Mouse (Mus musculus): ENCODE data around the gene Wdr95. TPM values are rescaled to one million over a fixed set of nuclear protein-coding genes. Genes with fewer than 3 reads are reported as not detected.

The Wdr95 gene
- polyA plus RNA-seq, 1 experiment, result 0.49 TPM

DNA sequence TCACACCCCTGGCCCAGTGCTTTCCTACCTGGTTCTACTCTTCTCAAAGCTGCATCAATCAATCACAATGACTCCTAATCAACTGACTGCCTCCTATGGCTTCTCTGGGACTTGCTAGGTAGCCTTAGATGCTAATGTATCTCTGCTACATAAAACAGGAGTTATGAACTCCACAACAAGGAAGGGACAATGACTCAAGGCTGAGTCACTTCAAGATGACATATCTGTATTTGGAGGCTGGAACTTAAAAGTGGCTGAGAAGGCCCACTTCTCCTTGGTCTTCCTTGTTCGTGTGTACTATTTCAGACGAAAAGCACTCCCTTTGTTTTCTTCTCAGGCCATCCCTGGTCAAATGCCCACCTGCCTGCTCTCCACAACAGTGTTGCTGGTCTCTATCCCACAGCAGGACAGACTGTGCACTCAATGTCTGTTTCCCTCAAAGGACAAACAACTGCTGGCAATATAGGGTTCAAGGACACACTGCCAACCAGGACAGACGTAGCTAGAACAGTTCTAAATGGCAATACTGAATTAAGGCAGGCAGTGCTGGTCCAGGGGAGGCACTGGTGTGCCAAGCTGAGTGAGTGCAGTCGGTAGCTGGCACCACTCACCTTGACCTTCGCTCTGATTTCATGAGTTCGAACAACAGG is 89.4 kb downstream of the Wdr95 start:
- TF ChIP-seq POLR2A (IDR thresholded peaks at IDR 0.05; ENCODE audit: low read depth, low read length) (no peak), CTCF (IDR thresholded peaks at IDR 0.05; ENCODE audit: extremely low read depth, insufficient read depth, insufficient read length, insufficient replicate concordance) (no peak)
- Histone ChIP-seq H3K36me3 (ENCODE audit: control insufficient read depth, insufficient read depth, low read length) (peaks cover 37% of the 10 kb centered on the region), H3K27ac (ENCODE audit: insufficient read depth, low read length) (no peak overlapping the region), H3K4me3 (ENCODE audit: extremely low read depth, insufficient read depth, insufficient read length) (no peak overlapping the region), H3K27me3 (ENCODE audit: control insufficient read depth, insufficient read depth, low read length) (no peaks in the 10 kb centered on the region), H3K4me1 (ENCODE audit: control insufficient read depth, insufficient read depth, insufficient read length) (no peaks in the 10 kb centered on the region)
- DNase-seq (ENCODE audit: low read depth in 1 of 2, low spot score in 2 of 2), result no peak
- 93% methylated on average over 6 of the region's 6 CpGs for WGBS

DNA sequence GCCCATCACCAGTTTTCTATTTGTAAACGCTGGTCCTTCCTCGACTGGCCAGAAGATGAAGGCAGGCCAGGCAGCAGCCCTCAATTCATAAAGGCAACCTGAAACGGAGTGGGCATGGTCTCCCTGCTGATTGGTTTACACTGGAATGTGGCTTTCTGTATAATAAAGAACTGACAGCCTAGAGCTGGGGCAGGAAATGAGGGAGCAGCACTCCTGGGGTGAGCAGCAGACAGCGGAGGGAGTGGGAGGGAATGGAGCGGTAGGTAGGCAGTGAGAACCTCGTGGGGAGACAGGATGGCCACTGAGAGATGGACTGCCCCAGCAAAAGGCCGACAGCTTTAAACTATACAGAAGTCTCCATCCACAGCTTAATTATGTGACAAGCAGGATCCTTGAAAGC is 93.7 kb downstream of the Wdr95 start:
- H3K4me3 ChIP-seq (ENCODE audit: extremely low read depth, insufficient read depth, insufficient read length), result no peak overlapping the region
- DNase-seq (ENCODE audit: low read depth in 1 of 2, low spot score in 2 of 2), result no peak
- 80% methylated on average over 7 of the region's 7 CpGs for WGBS
- no peaks in the 10 kb centered on the region for H3K4me1 ChIP-seq (ENCODE audit: control insufficient read depth, insufficient read depth, insufficient read length)
- TF ChIP-seq CTCF (IDR thresholded peaks at IDR 0.05; ENCODE audit: extremely low read depth, insufficient read depth, insufficient read length, insufficient replicate concordance) (no peak), POLR2A (IDR thresholded peaks at IDR 0.05; ENCODE audit: low read depth, low read length) (no peak)
- H3K36me3 ChIP-seq (ENCODE audit: control insufficient read depth, insufficient read depth, low read length), result peaks cover 55% of the 10 kb centered on the region
- no peak overlapping the region for H3K27ac ChIP-seq (ENCODE audit: insufficient read depth, low read length)
- H3K27me3 ChIP-seq (ENCODE audit: control insufficient read depth, insufficient read depth, low read length), result no peaks in the 10 kb centered on the region

DNA sequence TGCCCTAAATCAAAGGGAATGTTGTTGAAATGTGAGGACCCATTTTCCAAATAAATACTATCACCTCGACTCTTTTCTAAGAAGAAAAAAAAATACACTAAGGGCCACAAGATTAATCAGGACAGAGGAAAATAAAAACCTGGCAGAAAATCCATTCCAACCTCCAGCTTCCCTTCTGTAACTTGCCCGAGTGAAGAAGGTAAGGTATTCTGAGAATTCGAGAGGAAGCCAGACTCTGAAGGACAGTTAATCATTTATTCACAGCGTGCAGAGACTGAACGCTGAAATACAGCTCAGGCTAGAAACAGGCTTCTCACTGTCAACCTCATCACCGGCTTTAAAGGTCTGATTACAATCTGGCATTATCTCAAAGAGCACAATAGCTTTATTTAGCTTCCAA is 94.2 kb downstream of the Wdr95 start:
- TF ChIP-seq POLR2A (IDR thresholded peaks at IDR 0.05; ENCODE audit: low read depth, low read length), result no peak
- no peak for TF ChIP-seq CTCF (IDR thresholded peaks at IDR 0.05; ENCODE audit: extremely low read depth, insufficient read depth, insufficient read length, insufficient replicate concordance)
- WGBS, result 74% methylated on average over 6 of the region's 6 CpGs
- H3K27ac ChIP-seq (ENCODE audit: insufficient read depth, low read length), result no peak overlapping the region
- no peaks in the 10 kb centered on the region for H3K4me1 ChIP-seq (ENCODE audit: control insufficient read depth, insufficient read depth, insufficient read length)
- H3K27me3 ChIP-seq (ENCODE audit: control insufficient read depth, insufficient read depth, low read length), result no peaks in the 10 kb centered on the region
- no peak overlapping the region for H3K4me3 ChIP-seq (ENCODE audit: extremely low read depth, insufficient read depth, insufficient read length)
- no peak for DNase-seq (ENCODE audit: low read depth in 1 of 2, low spot score in 2 of 2)
- H3K36me3 ChIP-seq (ENCODE audit: control insufficient read depth, insufficient read depth, low read length), result peaks cover 58% of the 10 kb centered on the region

DNA sequence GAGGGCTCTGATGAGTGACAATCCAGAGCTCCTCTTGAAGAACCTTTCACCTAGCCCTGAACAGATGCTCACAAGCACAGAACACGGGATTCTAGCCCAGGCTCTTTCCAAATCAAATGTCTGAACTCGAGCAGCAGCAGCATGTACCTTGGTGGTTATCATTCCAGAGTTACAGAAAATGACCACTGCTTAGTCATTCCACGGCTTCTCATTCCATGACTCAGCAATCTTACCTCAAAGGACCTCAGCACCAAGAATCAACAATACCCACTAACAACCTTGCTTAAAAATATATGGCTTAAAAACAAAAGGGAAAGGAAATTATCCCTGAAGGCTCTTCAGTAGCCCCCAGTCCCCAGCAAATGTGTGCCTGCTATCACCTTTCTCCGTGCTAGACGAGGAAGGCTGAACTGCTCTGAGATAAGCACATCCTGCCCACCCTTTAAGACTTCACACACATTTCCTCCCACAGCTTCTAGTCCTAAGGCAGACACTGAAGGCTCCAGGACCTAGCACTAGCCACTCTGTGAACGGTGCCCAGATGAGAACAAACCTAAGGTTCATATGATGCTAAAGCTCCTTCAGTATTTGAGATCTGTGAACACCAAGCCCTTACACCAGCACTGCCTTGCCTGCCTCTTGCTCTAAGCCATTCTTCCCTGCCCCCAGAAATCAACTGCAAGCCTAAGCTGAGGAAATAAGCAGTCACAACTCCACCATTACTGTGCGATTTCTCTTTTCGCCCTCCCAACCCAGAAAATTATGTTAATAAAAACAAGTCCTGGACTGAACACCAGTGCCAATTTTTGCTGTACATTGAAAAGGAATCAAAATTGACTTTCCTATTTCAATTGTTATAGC is 95.6 kb downstream of the Wdr95 start:
- no peaks in the 10 kb centered on the region for H3K27me3 ChIP-seq (ENCODE audit: control insufficient read depth, insufficient read depth, low read length)
- H3K4me1 ChIP-seq (ENCODE audit: control insufficient read depth, insufficient read depth, insufficient read length), result no peaks in the 10 kb centered on the region
- TF ChIP-seq POLR2A (IDR thresholded peaks at IDR 0.05; ENCODE audit: low read depth, low read length) (no peak), CTCF (IDR thresholded peaks at IDR 0.05; ENCODE audit: extremely low read depth, insufficient read depth, insufficient read length, insufficient replicate concordance) (no peak)
- 64% methylated on average over 8 of the region's 8 CpGs for WGBS
- no peak overlapping the region for H3K4me3 ChIP-seq (ENCODE audit: extremely low read depth, insufficient read depth, insufficient read length)
- H3K27ac ChIP-seq (ENCODE audit: insufficient read depth, low read length), result no peak overlapping the region
- peaks cover 55% of the 10 kb centered on the region for H3K36me3 ChIP-seq (ENCODE audit: control insufficient read depth, insufficient read depth, low read length)
- DNase-seq (ENCODE audit: low read depth in 1 of 2, low spot score in 2 of 2), result no peak

DNA sequence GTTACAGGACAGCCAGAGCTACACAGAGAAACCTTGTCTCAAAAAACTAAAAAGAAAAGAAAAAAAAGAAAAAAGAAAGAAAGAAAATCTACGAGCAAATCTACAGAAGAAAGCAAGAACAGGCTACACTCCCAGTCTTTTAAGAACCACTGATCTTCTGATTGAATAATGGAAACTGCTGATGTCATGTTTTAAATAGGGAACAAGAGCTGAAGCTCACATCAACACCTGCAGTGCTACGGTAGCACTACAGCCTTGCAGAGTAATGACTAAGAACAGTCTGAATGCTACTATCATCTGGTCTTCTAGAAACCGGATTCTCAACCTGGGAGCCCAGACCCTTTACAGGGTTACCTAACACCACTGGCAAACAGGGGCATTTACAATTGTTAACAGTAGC is 97.1 kb downstream of the Wdr95 start:
- Histone ChIP-seq H3K27me3 (ENCODE audit: control insufficient read depth, insufficient read depth, low read length) (no peaks in the 10 kb centered on the region), H3K4me3 (ENCODE audit: extremely low read depth, insufficient read depth, insufficient read length) (no peak overlapping the region), H3K4me1 (ENCODE audit: control insufficient read depth, insufficient read depth, insufficient read length) (no peaks in the 10 kb centered on the region), H3K27ac (ENCODE audit: insufficient read depth, low read length) (no peak overlapping the region), H3K36me3 (ENCODE audit: control insufficient read depth, insufficient read depth, low read length) (peaks cover 58% of the 10 kb centered on the region)
- DNase-seq (ENCODE audit: low read depth in 1 of 2, low spot score in 2 of 2), result no peak
- 79% methylated on average over 3 of the region's 3 CpGs for WGBS
- TF ChIP-seq POLR2A (IDR thresholded peaks at IDR 0.05; ENCODE audit: low read depth, low read length) (no peak), CTCF (IDR thresholded peaks at IDR 0.05; ENCODE audit: extremely low read depth, insufficient read depth, insufficient read length, insufficient replicate concordance) (no peak)

DNA sequence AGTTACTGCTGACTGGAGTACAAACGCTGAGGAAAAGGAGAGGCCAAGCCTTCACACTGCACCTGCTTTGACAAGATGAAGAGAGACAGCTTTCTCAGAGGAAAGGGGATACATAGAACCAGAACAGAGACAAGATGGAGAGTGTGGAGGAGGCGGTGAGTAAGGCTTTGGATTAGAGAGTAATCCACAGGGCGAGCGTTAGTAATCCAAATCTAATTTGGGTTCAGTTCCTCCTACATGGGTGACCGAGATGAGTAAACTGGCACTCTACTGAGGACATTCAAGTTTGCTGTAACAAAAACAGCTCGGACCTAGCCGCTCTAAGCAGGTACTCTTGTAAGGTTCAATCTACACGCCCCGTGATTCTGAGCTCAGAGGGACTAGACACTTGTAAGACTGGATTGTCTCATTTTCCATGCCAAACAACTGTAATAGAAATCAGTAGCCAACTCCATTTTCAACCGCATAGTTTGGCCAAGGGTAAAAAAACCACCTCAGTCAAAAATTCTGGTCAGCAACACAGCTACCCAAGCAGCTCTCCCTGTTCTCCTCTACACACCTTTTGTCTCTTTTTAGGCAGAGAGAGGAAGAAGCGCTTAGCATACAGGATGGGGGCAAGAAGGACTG is 106.0 kb downstream of the Wdr95 start:
- peaks cover 2% of the 10 kb centered on the region; the same call in 1 of the 2 replicates for H3K4me1 ChIP-seq (ENCODE audit: control insufficient read depth, insufficient read depth, insufficient read length)
- H3K4me3 ChIP-seq (ENCODE audit: extremely low read depth, insufficient read depth, insufficient read length), result no peak overlapping the region
- no peak for DNase-seq (ENCODE audit: low read depth in 1 of 2, low spot score in 2 of 2)
- WGBS, result 85% methylated on average over 11 of the region's 11 CpGs
- no peaks in the 10 kb centered on the region for H3K27me3 ChIP-seq (ENCODE audit: control insufficient read depth, insufficient read depth, low read length)
- H3K36me3 ChIP-seq (ENCODE audit: control insufficient read depth, insufficient read depth, low read length), result peaks cover 24% of the 10 kb centered on the region
- TF ChIP-seq CTCF (IDR thresholded peaks at IDR 0.05; ENCODE audit: extremely low read depth, insufficient read depth, insufficient read length, insufficient replicate concordance) (no peak), POLR2A (IDR thresholded peaks at IDR 0.05; ENCODE audit: low read depth, low read length) (no peak)
- H3K27ac ChIP-seq (ENCODE audit: insufficient read depth, low read length), result no peak overlapping the region
